Mouse (Mus musculus) heart, embryonic 15.5 days (tissue): ENCODE measurements around the gene Rtel1. TPM values are rescaled to one million over a fixed set of nuclear protein-coding genes. Genes with fewer than 3 reads are reported as not detected.
A peak's percentile ranks its signal among the peaks of the same experiment; 100 is the strongest.
"Not testable (repeated sequence)": the region's sequence is repeated elsewhere in the genome, so short reads cannot be mapped to it uniquely, and the experiment has no call there.

Experiments used
- ATAC-seq: fragments of 200-750 bp; cut with Nextera tagmentation; replicated peaks from 2 replicates; pipeline ENCODE4 v1.8.0; 2017; ENCODE audit warnings: low read depth, moderate TSS enrichment; ENCODE audit not compliant: insufficient number of reproducible peaks, insufficient read depth, low FRiP score
- H3K27ac ChIP-seq: fragments of 300-500 bp; sonication (generic); 2 replicates; pipeline ENCODE4 v1.5.1; 2015; ENCODE audit warnings: mild to moderate bottlenecking, inconsistent platforms
- H3K27me3 ChIP-seq: fragments of 300-500 bp; sonication (generic); 2 replicates; pipeline ENCODE4 v1.6.1; 2015; ENCODE audit warnings: inconsistent platforms
- H3K36me3 ChIP-seq: fragments of 300-500 bp; sonication (generic); 2 replicates; pipeline ENCODE4 v1.6.1; 2015; ENCODE audit warnings: mild to moderate bottlenecking, inconsistent platforms
- H3K4me1 ChIP-seq: fragments of 300-500 bp; sonication (generic); replicated peaks from 2 replicates; pipeline ENCODE4 v1.6.1; 2015; ENCODE audit warnings: inconsistent platforms
- H3K4me2 ChIP-seq: fragments of 300-500 bp; sonication (generic); 2 replicates; pipeline ENCODE4 v1.6.1; 2015; ENCODE audit warnings: inconsistent platforms, mild to moderate bottlenecking, moderate library complexity
- H3K4me3 ChIP-seq: fragments of 300-500 bp; sonication (generic); 2 replicates; pipeline ENCODE4 v1.5.1; 2015; ENCODE audit warnings: mild to moderate bottlenecking, inconsistent platforms
- H3K9ac ChIP-seq: fragments of 300-500 bp; sonication (generic); 2 replicates; pipeline ENCODE4 v1.6.1; 2015; ENCODE audit warnings: mild to moderate bottlenecking, inconsistent platforms
- H3K9me3 ChIP-seq: fragments of 300-500 bp; sonication (generic); replicated peaks from 2 replicates; pipeline ENCODE4 v1.6.1; 2016; ENCODE audit warnings: inconsistent platforms
- WGBS: fragments of 180-500 bp; shearing (Covaris S2); methylation state at CpG from one replicate; pipeline ENCODE4 v1.1.7; 2015; ENCODE audit warnings: mixed read lengths; 5-methylcytosine and 5-hydroxymethylcytosine counted together
- polyA plus RNA-seq: library from polyadenylated mRNA; unstranded; fragments of >200 nt; fragmentation: Nextera tagmentation; extraction: Ambion mirVana; gene quantifications from 2 replicates; pipeline ENCODE4 v1.2.1, GENCODE M21; 2015

The Rtel1 gene
- polyA plus RNA-seq, result 18.0 and 27.9 TPM in 2 replicates

DNA sequence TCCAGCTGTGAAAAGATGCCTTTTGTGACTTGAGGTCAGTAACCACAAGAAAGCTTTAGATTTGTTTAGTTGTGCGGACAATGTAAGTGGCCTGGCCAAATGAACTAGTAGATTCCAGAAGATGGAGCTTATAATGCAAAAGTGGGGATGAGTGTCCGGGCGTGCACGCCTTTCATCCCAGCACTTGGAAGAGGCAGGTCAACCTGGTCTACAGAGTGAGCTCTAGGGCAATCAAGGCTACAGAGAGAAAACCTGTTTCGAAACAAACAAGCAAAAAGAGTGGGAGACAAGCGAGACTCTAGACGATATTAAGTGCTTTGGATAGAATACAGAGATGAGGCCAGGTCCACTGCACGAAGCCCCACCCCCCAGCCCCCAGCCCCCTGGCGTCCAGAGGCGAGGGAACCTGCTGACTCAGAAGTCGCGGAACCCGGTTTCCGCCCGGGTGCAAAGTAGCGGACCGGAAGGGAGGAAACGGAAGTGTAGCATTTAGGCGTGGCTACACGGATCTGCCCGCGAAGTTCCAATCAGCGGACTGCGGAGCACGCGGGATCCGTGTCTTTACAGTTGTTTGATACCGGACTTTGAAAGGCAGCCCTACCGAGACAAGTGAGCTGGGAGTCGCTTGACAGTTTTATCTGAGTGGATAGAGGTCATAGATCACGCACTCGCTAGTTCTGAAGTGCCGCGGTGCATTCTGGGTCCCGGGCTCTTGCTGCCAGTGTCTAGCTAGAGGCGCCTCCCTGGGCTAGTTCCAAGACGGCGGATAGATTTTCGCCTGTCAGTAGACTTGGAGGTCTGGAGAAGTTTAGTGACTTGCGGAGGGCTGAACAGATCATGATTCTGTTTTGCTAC, at the start of gene Rtel1:
Rtel1 (plus strand) TSS at position 492 of the 855 bp plus-strand sequence.
- Histone ChIP-seq H3K27me3 (peaks cover 22% of the 10 kb centered on the region), H3K9me3 (no peaks in the 10 kb centered on the region), H3K9ac (peak within 1 kb of the TSS; percentile 56), H3K4me1 (peaks cover 12% of the 10 kb centered on the region), H3K4me3 (peak within 1 kb of the TSS; percentile 63), H3K27ac (peak within 1 kb of the TSS; percentile 80), H3K36me3 (peaks cover 20% of the 10 kb centered on the region), H3K4me2 (peak within 1 kb of the TSS; percentile 75)
- peak; percentile 87 for ATAC-seq
- 5% methylated on average over 40 of the region's 40 CpGs for WGBS

DNA sequence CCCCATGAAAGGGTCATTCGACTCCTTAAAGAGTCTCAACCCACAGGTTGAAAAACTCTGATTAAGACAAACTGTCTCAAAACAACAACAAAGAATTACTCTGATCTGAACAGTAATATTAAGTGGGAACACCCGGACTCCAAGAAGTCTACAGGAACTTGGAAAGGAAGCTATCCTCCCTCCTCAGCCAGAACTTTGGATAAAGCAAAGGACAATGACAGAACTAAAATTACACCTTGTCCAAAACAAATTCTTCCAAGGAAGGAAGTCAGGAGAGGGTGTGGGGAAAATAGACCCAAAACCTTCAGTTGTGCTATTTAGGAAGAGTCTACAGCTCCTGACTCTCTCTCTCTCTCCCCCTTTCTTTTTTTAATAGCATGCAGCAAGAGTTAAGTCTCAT, 47.4 kb upstream of the Rtel1 start:
- Histone ChIP-seq H3K9me3 (no peaks in the 10 kb centered on the region), H3K36me3 (peaks cover 43% of the 10 kb centered on the region), H3K4me3 (no peak overlapping the region), H3K4me1 (no peaks in the 10 kb centered on the region), H3K27me3 (no peaks in the 10 kb centered on the region), H3K4me2 (no peak overlapping the region), H3K9ac (no peak overlapping the region), H3K27ac (no peak overlapping the region)
- 82% methylated on average over 2 of the region's 2 CpGs for WGBS
- no peak for ATAC-seq

DNA sequence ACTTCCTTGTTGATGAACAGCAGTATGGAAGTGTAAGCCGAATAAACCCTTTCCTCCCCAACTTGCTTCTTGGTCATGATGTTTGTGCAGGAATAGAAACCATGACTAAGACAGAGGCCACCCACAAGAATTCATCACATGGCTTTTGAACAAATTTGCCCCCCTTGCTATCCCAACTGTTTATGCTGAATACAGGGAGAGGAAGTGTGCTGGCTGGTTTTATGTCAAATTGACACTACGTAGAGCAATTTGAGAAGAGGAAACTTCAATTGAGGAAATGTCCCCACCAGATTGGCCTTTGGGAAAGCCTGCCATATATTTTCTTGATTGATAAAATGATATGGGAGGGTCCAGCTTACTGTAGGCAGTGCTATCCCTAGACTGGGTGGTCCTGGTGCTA, 45.7 kb upstream of the Rtel1 start:
- ATAC-seq, result no peak
- no peaks in the 10 kb centered on the region for H3K4me1 ChIP-seq
- no peak overlapping the region for H3K4me3 ChIP-seq
- no peak overlapping the region for H3K27ac ChIP-seq
- no peak overlapping the region for H3K4me2 ChIP-seq
- no peak overlapping the region for H3K9ac ChIP-seq
- H3K36me3 ChIP-seq, result peaks cover 40% of the 10 kb centered on the region
- no peaks in the 10 kb centered on the region for H3K27me3 ChIP-seq
- WGBS, result 85% methylated on average over 2 of the region's 2 CpGs
- no peaks in the 10 kb centered on the region for H3K9me3 ChIP-seq

- no peak for ATAC-seq
- H3K9ac ChIP-seq, result no peak overlapping the region
- no peak overlapping the region for H3K4me3 ChIP-seq
- H3K27ac ChIP-seq, result no peak overlapping the region
- H3K4me2 ChIP-seq, result no peak overlapping the region
- H3K4me1 ChIP-seq, result no peaks in the 10 kb centered on the region
- H3K27me3 ChIP-seq, result no peaks in the 10 kb centered on the region
- WGBS, result 86% methylated on average over 4 of the region's 4 CpGs
- peaks cover 32% of the 10 kb centered on the region for H3K36me3 ChIP-seq
- no peaks in the 10 kb centered on the region for H3K9me3 ChIP-seq
These were observed 44.9 kb upstream of the Rtel1 start for GRCm38 (mm10) chr2:181274639-181275038.

GRCm38 (mm10) chr2:181276766-181277165, 42.8 kb upstream of the Rtel1 start:
- no peak overlapping the region for H3K9ac ChIP-seq
- peaks cover 20% of the 10 kb centered on the region for H3K36me3 ChIP-seq
- 60% methylated on average over 1 of the region's 1 CpGs for whole genome bisulfite sequencing
- H3K27me3 ChIP-seq, result no peaks in the 10 kb centered on the region
- no peaks in the 10 kb centered on the region for H3K9me3 ChIP-seq
- no peaks in the 10 kb centered on the region for H3K4me1 ChIP-seq
- H3K27ac ChIP-seq, result no peak overlapping the region
- H3K4me3 ChIP-seq, result no peak overlapping the region
- no peak for ATAC-seq
- no peak overlapping the region for H3K4me2 ChIP-seq

GRCm38 (mm10) chr2:181277866-181278265, 41.7 kb upstream of the Rtel1 start:
- Histone ChIP-seq H3K36me3 (peaks cover 20% of the 10 kb centered on the region), H3K9me3 (no peaks in the 10 kb centered on the region), H3K27me3 (no peaks in the 10 kb centered on the region), H3K4me3 (no peak overlapping the region), H3K9ac (no peak overlapping the region), H3K4me2 (no peak overlapping the region), H3K27ac (no peak overlapping the region), H3K4me1 (no peaks in the 10 kb centered on the region)
- ATAC-seq, result no peak
- WGBS, result 63% methylated on average over 3 of the region's 3 CpGs

DNA sequence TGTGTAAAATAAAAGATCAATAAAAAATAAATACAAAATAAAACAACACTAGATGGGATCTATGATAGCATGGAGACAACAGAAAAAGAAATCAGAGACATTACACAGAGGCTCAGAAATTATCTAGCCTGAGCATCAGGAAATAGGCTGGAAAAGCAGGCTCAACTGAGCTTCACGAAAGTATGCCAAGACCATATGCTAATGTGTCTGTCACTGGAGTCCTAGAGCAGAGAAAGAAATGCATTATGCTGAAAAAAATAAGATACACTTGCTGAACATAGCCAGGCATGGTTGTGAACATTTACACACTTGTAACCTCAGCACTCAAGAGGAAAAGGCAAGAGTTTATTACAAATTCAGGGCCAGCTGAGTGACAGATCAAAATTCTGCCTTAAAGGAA, 39.6 kb upstream of the Rtel1 start:
- no peak for ATAC-seq
- no peaks in the 10 kb centered on the region for H3K9me3 ChIP-seq
- no peaks in the 10 kb centered on the region for H3K4me1 ChIP-seq
- H3K4me2 ChIP-seq, result no peak overlapping the region
- no peaks in the 10 kb centered on the region for H3K27me3 ChIP-seq
- 85% methylated on average over 1 of the region's 1 CpGs for WGBS
- peaks cover 15% of the 10 kb centered on the region for H3K36me3 ChIP-seq
- no peak overlapping the region for H3K4me3 ChIP-seq
- H3K27ac ChIP-seq, result no peak overlapping the region
- no peak overlapping the region for H3K9ac ChIP-seq

- ATAC-seq, result no peak
- Histone ChIP-seq H3K27me3 (no peaks in the 10 kb centered on the region), H3K9ac (peak overlapping the region; percentile 90), H3K4me2 (peak overlapping the region; percentile 75), H3K4me3 (peak overlapping the region; percentile 83), H3K4me1 (peaks cover 16% of the 10 kb centered on the region), H3K36me3 (peaks cover 2% of the 10 kb centered on the region; the same call in 1 of the 2 replicates), H3K27ac (peak overlapping the region; percentile 95), H3K9me3 (no peaks in the 10 kb centered on the region)
- WGBS, result 48% methylated on average over 6 of the region's 6 CpGs
These were observed 32.8 kb upstream of the Rtel1 start for GRCm38 (mm10) chr2:181286629-181287337.

GRCm38 (mm10) chr2:181287338-181287957, 32.1 kb upstream of the Rtel1 start:
- peak overlapping the region; percentile 95 for H3K27ac ChIP-seq

GRCm38 (mm10) chr2:181287958-181288350, 31.6 kb upstream of the Rtel1 start, which contains the start of gene Gmeb2:
Gene Gmeb2, minus strand, starts transcription at chr2:181288035.
- peak within 1 kb of the TSS; percentile 83 for H3K4me3 ChIP-seq
- H3K9ac ChIP-seq, result peak within 1 kb of the TSS; percentile 90
- not testable (repeated sequence) for H3K36me3 ChIP-seq, H3K27me3 ChIP-seq, H3K9me3 ChIP-seq
- WGBS, result under 1% methylated on average over 23 of the region's 38 CpGs
- peak; percentile 98 for ATAC-seq
- peak within 1 kb of the TSS; percentile 75 for H3K4me2 ChIP-seq
- H3K4me1 ChIP-seq, result peaks cover 16% of the 10 kb centered on the region
- peak within 1 kb of the TSS; percentile 95 for H3K27ac ChIP-seq

More at GRCm38 (mm10) chr2:181287338-181287957, 32.1 kb upstream of the Rtel1 start:
- Histone ChIP-seq H3K4me2 (peak overlapping the region; percentile 75), H3K36me3 (peaks cover 2% of the 10 kb centered on the region; the same call in 1 of the 2 replicates), H3K4me1 (peaks cover 16% of the 10 kb centered on the region), H3K9ac (peak overlapping the region; percentile 90), H3K9me3 (no peaks in the 10 kb centered on the region), H3K4me3 (peak overlapping the region; percentile 83), H3K27me3 (no peaks in the 10 kb centered on the region)
- WGBS, result under 1% methylated on average over 37 of the region's 71 CpGs
- peak; percentile 88 for ATAC-seq

DNA sequence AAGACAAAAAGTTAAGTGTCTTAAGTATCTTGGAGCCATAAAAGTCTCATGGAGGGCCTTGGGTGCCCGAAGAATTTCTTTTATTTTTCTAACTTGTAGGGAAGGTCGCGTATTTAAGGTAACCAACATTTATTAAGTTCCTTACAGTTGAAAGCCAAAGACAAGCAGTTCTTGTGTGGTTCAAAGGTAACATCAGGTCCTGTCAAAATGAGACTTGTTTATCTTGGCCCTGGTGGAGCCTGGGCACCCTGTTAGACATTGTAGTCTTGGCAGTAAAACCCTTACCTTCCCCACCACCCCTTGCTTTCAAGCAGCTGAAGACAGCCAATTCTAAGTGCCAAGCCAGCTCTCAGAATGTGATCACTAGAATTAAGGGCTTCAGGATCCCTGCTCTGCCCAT, 30.8 kb upstream of the Rtel1 start:
- H3K36me3 ChIP-seq, result peaks cover 2% of the 10 kb centered on the region; the same call in 1 of the 2 replicates
- H3K4me1 ChIP-seq, result peaks cover 16% of the 10 kb centered on the region
- no peak for ATAC-seq
- no peaks in the 10 kb centered on the region for H3K9me3 ChIP-seq
- H3K27me3 ChIP-seq, result no peaks in the 10 kb centered on the region
- H3K27ac ChIP-seq, result peak overlapping the region; percentile 95
- H3K4me3 ChIP-seq, result peak overlapping the region; percentile 83
- 70% methylated on average over 3 of the region's 3 CpGs for WGBS
- H3K9ac ChIP-seq, result peak overlapping the region; percentile 59; the same call in 1 of the 2 replicates
- H3K4me2 ChIP-seq, result peak overlapping the region; percentile 71
